Mouse (Mus musculus) stomach, postnatal 0 days (tissue): Measurements from ENCODE around the gene Hsh2d.

Source experiments
- CTCF ChIP-seq: IDR thresholded peaks from 2 replicates; pipeline ENCODE4 v1.5.1; 2016; ENCODE audit warnings: antibody characterized with exemption, low read depth, mild to moderate bottlenecking, moderate library complexity
- EP300 ChIP-seq: optimal IDR thresholded peaks from 2 replicates; pipeline ENCODE3; 2016; ENCODE audit warnings: antibody characterized with exemption

- TF ChIP-seq EP300: no peak
- TF ChIP-seq CTCF: no peak
These were observed 1.6 kb upstream of the Hsh2d start for GRCm38 (mm10) chr8:72187793-72188331.
